Comparison of ENCODE assay signal across 12 mouse cellular contexts in the genomic region with DNA sequence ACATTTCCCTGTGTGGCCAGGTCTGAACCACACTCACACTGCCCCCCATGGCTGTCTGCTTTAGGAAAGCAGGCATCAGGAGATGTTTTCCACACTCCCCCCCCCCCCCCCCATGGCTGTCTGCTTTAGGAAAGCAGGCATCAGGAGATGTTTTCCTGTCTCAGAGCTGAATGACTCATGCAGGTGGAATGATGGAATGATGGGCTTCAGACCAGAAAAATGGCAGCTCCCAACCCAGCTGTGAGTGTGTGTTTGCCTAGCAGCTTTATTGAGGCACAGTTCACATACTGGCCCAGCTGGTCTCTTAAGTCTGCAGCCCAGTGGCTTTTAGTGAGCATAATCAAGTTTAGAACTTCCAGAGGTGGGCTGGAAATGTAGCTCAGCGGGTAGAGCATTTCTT. TPM values are rescaled to one million over a fixed set of nuclear protein-coding genes. Genes with fewer than 3 reads are reported as not detected.
DNase-seq lines count a peak whose midpoint lies in the region; ATAC-seq and TF ChIP-seq lines count a peak whose summit lies in the region.
"Had no signal": no experiment of that assay in that cellular context is flagged by ENCODE, and none has a peak within 500 bp of the region (broad histone marks: within the 10 kb centered on the region; RNA-seq: fewer than 3 reads in every experiment).

No protein-coding gene starts in this region.

- TF ChIP-seq CTCF in heart, postnatal 0 days (IDR thresholded peaks at IDR 0.05; ENCODE audit: low read depth), result no peak

- no peak overlapping the region for H3K9ac ChIP-seq in liver, embryonic 13.5 days
- no peak overlapping the region for H3K9ac ChIP-seq in liver, embryonic 11.5 days (ENCODE audit: low read depth, low read length)
- no peak overlapping the region for H3K9ac ChIP-seq in heart, postnatal 0 days (replicated peaks; ENCODE audit: low read depth, low read length)
- H3K9ac ChIP-seq: stomach, embryonic 15.5 days had no signal

- H3K4me1 ChIP-seq in liver, embryonic 13.5 days (replicated peaks), result peaks cover 65% of the 10 kb centered on the region
- peaks cover 31% of the 10 kb centered on the region for H3K4me1 ChIP-seq in liver, embryonic 11.5 days (replicated peaks; ENCODE audit: control insufficient read depth, insufficient read depth, low read length)
- peaks cover 48% of the 10 kb centered on the region for H3K4me1 ChIP-seq in heart, postnatal 0 days (ENCODE audit: control insufficient read depth, insufficient read depth)

- H3K4me3 ChIP-seq in liver, embryonic 13.5 days (replicated peaks), result no peak overlapping the region
- H3K4me3 ChIP-seq in liver, embryonic 11.5 days (ENCODE audit: low read depth, low read length), result no peak overlapping the region
- no peak overlapping the region for H3K4me3 ChIP-seq in heart, postnatal 0 days (ENCODE audit: low read depth, low read length)
- H3K4me3 ChIP-seq: stomach, embryonic 15.5 days had no signal

- no peak for ATAC-seq in liver, embryonic 13.5 days (ENCODE audit: low read depth)
- no peak for ATAC-seq in liver, embryonic 11.5 days (replicated peaks; ENCODE audit: low FRiP score)
- ATAC-seq in heart, postnatal 0 days (ENCODE audit: insufficient read depth, low read depth), result peak; percentile 59; the same call in 1 of the 2 replicates
- no peak for ATAC-seq in megakaryocyte-erythroid progenitor cell, adult 5-6 weeks (replicated peaks; ENCODE audit: low FRiP score, low TSS enrichment, poor library complexity, severe bottlenecking)
- ATAC-seq: activated CD4-positive, CD25-positive, alpha-beta regulatory T cell, adult 4 months had no signal

- TF ChIP-seq EP300 in heart, postnatal 0 days (IDR thresholded peaks at IDR 0.05; ENCODE audit: low read depth), result no peak

- 67% methylated on average over 1 of the region's 1 CpGs for WGBS in liver, embryonic 13.5 days (ENCODE audit: insufficient replicate concordance)
- 76% methylated on average over 1 of the region's 1 CpGs for WGBS in liver, embryonic 11.5 days
- 74% methylated on average over 1 of the region's 1 CpGs for WGBS in heart, postnatal 0 days

- no peak overlapping the region for H3K4me2 ChIP-seq in liver, embryonic 13.5 days
- H3K4me2 ChIP-seq in liver, embryonic 11.5 days, result no peak overlapping the region; the same call in 1 of the 2 replicates
- H3K4me2 ChIP-seq in heart, postnatal 0 days (ENCODE audit: low read depth, low read length), result no peak overlapping the region
- H3K4me2 ChIP-seq: stomach, embryonic 15.5 days had no signal

- no peaks in the 10 kb centered on the region for H3K9me3 ChIP-seq in liver, embryonic 13.5 days (replicated peaks)
- H3K9me3 ChIP-seq in liver, embryonic 11.5 days (ENCODE audit: control insufficient read depth, low read length), result no peaks in the 10 kb centered on the region
- H3K9me3 ChIP-seq in heart, postnatal 0 days (replicated peaks; ENCODE audit: control insufficient read depth, low read length), result no peaks in the 10 kb centered on the region
- H3K9me3 ChIP-seq: stomach, embryonic 15.5 days had no signal

- H3K27ac ChIP-seq in liver, embryonic 13.5 days, result peak overlapping the region; percentile 12; the same call in 1 of the 2 replicates
- H3K27ac ChIP-seq in liver, embryonic 11.5 days (ENCODE audit: low read depth, low read length), result no peak overlapping the region
- peak overlapping the region; percentile 66; the same call in 1 of the 2 replicates for H3K27ac ChIP-seq in heart, postnatal 0 days (ENCODE audit: low read depth)
- H3K27ac ChIP-seq: stomach, embryonic 15.5 days had no signal

- DNase-seq in liver, embryonic 13.5 days, result no peak
- no peak for DNase-seq in liver, embryonic 11.5 days (ENCODE audit: low spot score)
- peak; percentile 36 for DNase-seq in embryo, embryonic 10 days (ENCODE audit: low spot score)
- peak; percentile 47 for DNase-seq in heart, postnatal 0 days (ENCODE audit: low spot score)
- peak; percentile 47 for DNase-seq in mesoderm, embryonic 11.5 days (ENCODE audit: low read depth, low spot score)
- no peak for DNase-seq in layer of hippocampus, postnatal 25 days (ENCODE audit: extremely low spot score in 1 of 2, low spot score in 1 of 2)
- DNase-seq in spleen, postnatal 36 days (ENCODE audit: low spot score in 2 of 2), result no peak
- DNase-seq: cerebellum, adult 8-10 months had no signal

- H3K36me3 ChIP-seq in liver, embryonic 13.5 days, result 0 out of 2 replicates have a peak, but pooled peaks cover 2% of the 10 kb centered on the region
- no peaks in the 10 kb centered on the region for H3K36me3 ChIP-seq in liver, embryonic 11.5 days (ENCODE audit: control insufficient read depth, insufficient read depth, low read length)
- no peaks in the 10 kb centered on the region for H3K36me3 ChIP-seq in heart, postnatal 0 days (replicated peaks; ENCODE audit: control insufficient read depth, insufficient read depth, low read length)
- H3K36me3 ChIP-seq: stomach, embryonic 15.5 days had no signal

- no peaks in the 10 kb centered on the region for H3K27me3 ChIP-seq in liver, embryonic 13.5 days
- H3K27me3 ChIP-seq in liver, embryonic 11.5 days (replicated peaks; ENCODE audit: control insufficient read depth, insufficient read depth, low read length), result no peaks in the 10 kb centered on the region
- no peaks in the 10 kb centered on the region for H3K27me3 ChIP-seq in heart, postnatal 0 days (ENCODE audit: control insufficient read depth, insufficient read depth, low read length)
- H3K27me3 ChIP-seq: stomach, embryonic 15.5 days had no signal

RNA-seq across cellular contexts. Expression of a gene that starts 25.3 kb away (rescaled TPM):
- 2.2 and 2.3 TPM in 2 replicates for polyA plus RNA-seq in liver, embryonic 13.5 days (2015; fragmentation: Nextera tagmentation; extraction: Ambion mirVana)
- 5.2 and 6.4 TPM in 2 replicates for polyA plus RNA-seq in liver, embryonic 11.5 days (2014; fragmentation: Nextera tagmentation; extraction: Ambion mirVana)
- total RNA-seq in heart, postnatal 0 days (2014; rRNA removed; ENCODE audit: low replicate concordance), result 12.6 and 28.8 TPM in 2 replicates
- 2.8 and 3.4 TPM in 2 replicates for polyA plus RNA-seq in heart, postnatal 0 days (2015; fragmentation: Nextera tagmentation; extraction: Ambion mirVana)
- 17.3 and 22.9 TPM in 2 replicates for total RNA-seq in megakaryocyte-erythroid progenitor cell, adult 5-6 weeks (2014; fragmentation: Nextera tagmentation)
- total RNA-seq in megakaryocyte-erythroid progenitor cell, adult 5-6 weeks (2017), result 10.3 and 14.1 TPM in 2 replicates
- 10 to 100 TPM; 41.6 to 43.6 TPM for total RNA-seq in layer of hippocampus, postnatal 25 days (2021)

RNA-seq across cellular contexts. Expression of a gene that starts 49.4 kb away (rescaled TPM):
- polyA plus RNA-seq in liver, embryonic 13.5 days (2015; fragmentation: Nextera tagmentation; extraction: Ambion mirVana), result 3.6 and 4.8 TPM in 2 replicates
- polyA plus RNA-seq in liver, embryonic 11.5 days (2014; fragmentation: Nextera tagmentation; extraction: Ambion mirVana), result 3.4 and 4.3 TPM in 2 replicates
- 8.9 and 14.1 TPM in 2 replicates for total RNA-seq in heart, postnatal 0 days (2014; rRNA removed; ENCODE audit: low replicate concordance)
- 6.8 and 7.3 TPM in 2 replicates for polyA plus RNA-seq in heart, postnatal 0 days (2015; fragmentation: Nextera tagmentation; extraction: Ambion mirVana)
- total RNA-seq in megakaryocyte-erythroid progenitor cell, adult 5-6 weeks (2014; fragmentation: Nextera tagmentation), result 2.0 and 3.0 TPM in 2 replicates
- total RNA-seq in megakaryocyte-erythroid progenitor cell, adult 5-6 weeks (2017), result 1.3 and 6.2 TPM in 2 replicates
- 1 to 10 TPM in 1 of 2 experiments, under 1 TPM in 1; 0.59 to 1.2 TPM for total RNA-seq in layer of hippocampus, postnatal 25 days (2021)

RNA-seq across cellular contexts. Expression of a gene that starts 52.6 kb away (rescaled TPM):
- polyA plus RNA-seq in liver, embryonic 13.5 days (2015; fragmentation: Nextera tagmentation; extraction: Ambion mirVana), result not detected in 2 replicates
- not detected in 2 replicates for polyA plus RNA-seq in liver, embryonic 11.5 days (2014; fragmentation: Nextera tagmentation; extraction: Ambion mirVana)
- total RNA-seq in heart, postnatal 0 days (2014; rRNA removed; ENCODE audit: low replicate concordance), result not detected in 2 replicates
- polyA plus RNA-seq in heart, postnatal 0 days (2015; fragmentation: Nextera tagmentation; extraction: Ambion mirVana), result not detected in 2 replicates
- total RNA-seq in megakaryocyte-erythroid progenitor cell, adult 5-6 weeks (2014; fragmentation: Nextera tagmentation), result not detected in 2 replicates
- not detected in 2 replicates for total RNA-seq in megakaryocyte-erythroid progenitor cell, adult 5-6 weeks (2017)
- total RNA-seq in layer of hippocampus, postnatal 25 days (2021), result under 1 TPM; 0.23 to 0.30 TPM
- polyA plus RNA-seq: activated CD4-positive, CD25-positive, alpha-beta regulatory T cell, adult 4 months; limb, embryonic 11.5 days; stomach, embryonic 15.5 days had no signal

Comparison
In these comparisons a context has a peak if more than half of its experiments do, and no peak if none do; other contexts are left out.
1. DNase-seq: peak in embryo, embryonic 10 days (single experiment), heart, postnatal 0 days (single experiment) and mesoderm, embryonic 11.5 days (single experiment); none in liver, embryonic 13.5 days (single experiment), liver, embryonic 11.5 days (single experiment), layer of hippocampus, postnatal 25 days (0 of 2) and spleen, postnatal 36 days (0 of 2).